Mouse (Mus musculus) liver, embryonic 15.5 days (tissue): ENCODE data around the gene Tmem189. TPM values are rescaled to one million over a fixed set of nuclear protein-coding genes. Genes with fewer than 3 reads are reported as not detected.

Experiments
- ATAC-seq: fragments of 200-750 bp; cut with Nextera tagmentation; 2 replicates; pipeline ENCODE4 v1.8.0; 2017; ENCODE audit warnings: moderate number of reproducible peaks, mild to moderate bottlenecking, moderate library complexity; ENCODE audit not compliant: insufficient read depth
- H3K27ac ChIP-seq: fragments of 300-500 bp; sonication (generic); replicated peaks from 2 replicates; pipeline ENCODE4 v1.5.1; 2015; ENCODE audit warnings: mild to moderate bottlenecking, inconsistent platforms
- H3K27me3 ChIP-seq: fragments of 300-500 bp; sonication (generic); 2 replicates; pipeline ENCODE4 v1.6.1; 2015; ENCODE audit warnings: mild to moderate bottlenecking, inconsistent platforms
- H3K36me3 ChIP-seq: fragments of 300-500 bp; sonication (generic); replicated peaks from 2 replicates; pipeline ENCODE4 v1.6.1; 2015; ENCODE audit warnings: moderate library complexity, mild to moderate bottlenecking, inconsistent platforms
- H3K4me1 ChIP-seq: fragments of 300-500 bp; sonication (generic); replicated peaks from 2 replicates; pipeline ENCODE4 v1.6.1; 2015; ENCODE audit warnings: inconsistent platforms
- H3K4me2 ChIP-seq: fragments of 300-500 bp; sonication (generic); 2 replicates; pipeline ENCODE4 v1.6.1; 2015; ENCODE audit warnings: moderate library complexity, mild to moderate bottlenecking, inconsistent platforms
- H3K4me3 ChIP-seq: fragments of 300-500 bp; sonication (generic); replicated peaks from 2 replicates; pipeline ENCODE4 v1.5.1; 2015; ENCODE audit warnings: mild to moderate bottlenecking, inconsistent platforms
- H3K9ac ChIP-seq: fragments of 300-500 bp; sonication (generic); 2 replicates; pipeline ENCODE4 v1.6.1; 2015; ENCODE audit warnings: moderate library complexity, mild to moderate bottlenecking, inconsistent platforms
- H3K9me3 ChIP-seq: fragments of 300-500 bp; sonication (generic); replicated peaks from 2 replicates; pipeline ENCODE4 v1.6.1; 2016; ENCODE audit warnings: inconsistent platforms
- WGBS: fragments of 180-500 bp; shearing (Covaris S2); methylation state at CpG from one replicate; pipeline ENCODE4 v1.1.7; 2015; ENCODE audit warnings: mixed read lengths; ENCODE audit not compliant: insufficient replicate concordance; 5-methylcytosine and 5-hydroxymethylcytosine counted together
- polyA plus RNA-seq: library from polyadenylated mRNA; unstranded; fragments of >200 nt; fragmentation: Nextera tagmentation; extraction: Ambion mirVana; gene quantifications from 2 replicates; pipeline ENCODE4 v1.2.1, GENCODE M21; 2015

Gene Tmem189
- polyA plus RNA-seq, 1 experiment from 2014 or later, result 17.4 TPM

DNA sequence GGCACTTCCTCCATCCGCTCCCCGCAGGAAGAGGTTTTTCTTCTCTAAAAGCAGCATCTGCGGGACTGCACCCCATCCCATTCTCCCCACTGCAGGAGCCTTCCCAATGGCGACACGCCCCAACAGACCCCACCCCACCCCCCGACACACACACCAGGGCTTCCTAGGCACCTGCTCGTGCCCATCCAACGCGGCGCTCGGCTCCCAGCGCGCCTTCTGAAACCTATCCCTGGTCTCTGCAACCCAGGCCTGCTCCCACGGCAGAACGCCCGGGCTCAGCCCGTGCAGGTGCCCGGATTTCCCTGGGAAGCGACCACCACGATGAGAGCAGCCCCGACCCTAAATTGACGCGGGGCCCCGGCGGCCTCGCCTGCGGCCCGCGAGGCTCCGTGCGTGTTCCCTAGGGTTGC, 58.4 kb downstream of the Tmem189 start:
- H3K36me3 ChIP-seq, result peaks cover 20% of the 10 kb centered on the region
- no peak for ATAC-seq
- WGBS, result under 1% methylated on average over 31 of the region's 31 CpGs
- peak overlapping the region; percentile 99 for H3K9ac ChIP-seq
- H3K27ac ChIP-seq, result peak overlapping the region; percentile 99
- H3K9me3 ChIP-seq, result no peaks in the 10 kb centered on the region
- peak overlapping the region; percentile 79 for H3K4me2 ChIP-seq
- H3K27me3 ChIP-seq, result no peaks in the 10 kb centered on the region
- peak overlapping the region; percentile 94 for H3K4me3 ChIP-seq
- peaks cover 89% of the 10 kb centered on the region for H3K4me1 ChIP-seq

DNA sequence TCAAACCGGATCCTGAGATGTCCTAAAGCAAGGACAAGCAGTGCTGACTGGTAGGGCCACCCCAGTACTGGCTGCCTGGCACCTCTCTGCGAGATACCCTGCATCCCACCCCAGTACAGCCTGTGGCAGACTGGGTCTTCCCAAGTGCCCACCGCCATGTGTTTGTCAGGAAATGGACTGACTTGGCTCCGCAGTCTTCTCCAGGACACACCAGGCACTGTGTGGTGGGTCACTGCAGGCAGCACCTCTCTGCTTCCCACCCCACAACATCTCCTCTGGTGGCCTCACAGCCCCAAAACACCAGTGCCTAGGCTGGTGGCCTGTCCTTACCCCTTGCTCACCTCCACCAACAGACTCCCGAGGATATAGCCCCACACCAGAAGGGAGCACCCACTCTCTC, 59.2 kb downstream of the Tmem189 start:
- Histone ChIP-seq H3K27me3 (no peaks in the 10 kb centered on the region), H3K36me3 (peaks cover 26% of the 10 kb centered on the region), H3K4me1 (peaks cover 89% of the 10 kb centered on the region), H3K9me3 (no peaks in the 10 kb centered on the region), H3K27ac (peak overlapping the region; percentile 99), H3K9ac (peak overlapping the region; percentile 99), H3K4me3 (peak overlapping the region; percentile 94), H3K4me2 (peak overlapping the region; percentile 79)
- no peak for ATAC-seq
- 46% methylated on average over 5 of the region's 5 CpGs for WGBS

DNA sequence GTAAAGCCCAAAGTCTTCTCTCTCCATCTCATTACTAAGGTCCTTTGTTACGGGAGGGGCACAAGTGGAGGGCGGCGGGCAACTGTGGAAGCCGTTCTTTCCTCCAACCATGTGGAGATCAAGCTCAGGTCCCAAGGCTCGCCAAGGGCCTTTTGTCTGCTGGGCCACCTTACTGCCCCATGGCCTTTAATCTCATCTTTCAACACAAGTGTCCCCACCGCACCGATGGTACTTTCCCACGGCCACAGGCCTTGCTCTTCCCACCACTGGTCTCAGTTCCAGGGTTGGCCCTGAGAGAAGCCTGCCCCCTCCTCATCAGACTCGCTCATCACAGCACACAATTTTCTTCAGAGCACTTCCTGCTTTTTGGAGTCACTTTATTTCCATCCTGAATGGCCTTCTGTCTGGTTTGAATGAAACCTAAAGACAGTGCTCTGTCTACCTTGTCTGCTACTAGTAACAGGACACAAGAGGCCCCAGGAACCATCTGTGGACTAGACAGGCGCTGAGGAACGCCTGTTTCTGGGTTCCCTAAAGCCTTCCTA, 59.9 kb downstream of the Tmem189 start:
- no peaks in the 10 kb centered on the region for H3K27me3 ChIP-seq
- H3K4me3 ChIP-seq, result peak overlapping the region; percentile 94
- peak overlapping the region; percentile 99 for H3K9ac ChIP-seq
- H3K36me3 ChIP-seq, result peaks cover 33% of the 10 kb centered on the region
- H3K4me1 ChIP-seq, result peaks cover 89% of the 10 kb centered on the region
- no peaks in the 10 kb centered on the region for H3K9me3 ChIP-seq
- H3K4me2 ChIP-seq, result peak overlapping the region; percentile 79
- WGBS, result 54% methylated on average over 11 of the region's 11 CpGs
- ATAC-seq, result no peak
- H3K27ac ChIP-seq, result peak overlapping the region; percentile 99

GRCm38 (mm10) chr2:167628872-167629271, 60.8 kb downstream of the Tmem189 start:
- Histone ChIP-seq H3K9me3 (no peaks in the 10 kb centered on the region), H3K4me1 (peaks cover 85% of the 10 kb centered on the region), H3K4me2 (peak overlapping the region; percentile 79), H3K36me3 (peaks cover 37% of the 10 kb centered on the region), H3K27ac (peak overlapping the region; percentile 99), H3K9ac (peak overlapping the region; percentile 99), H3K4me3 (peak overlapping the region; percentile 94), H3K27me3 (no peaks in the 10 kb centered on the region)
- ATAC-seq, result peak; percentile 88
- 10% methylated on average over 4 of the region's 4 CpGs for WGBS

GRCm38 (mm10) chr2:167627019-167627418, 62.6 kb downstream of the Tmem189 start:
- Histone ChIP-seq H3K36me3 (peaks cover 54% of the 10 kb centered on the region), H3K27ac (peak overlapping the region; percentile 99), H3K4me1 (peaks cover 84% of the 10 kb centered on the region), H3K27me3 (no peaks in the 10 kb centered on the region), H3K4me3 (peak overlapping the region; percentile 94), H3K9me3 (no peaks in the 10 kb centered on the region), H3K9ac (peak overlapping the region; percentile 99), H3K4me2 (peak overlapping the region; percentile 79)
- ATAC-seq, result no peak
- 66% methylated on average over 7 of the region's 7 CpGs for WGBS

DNA sequence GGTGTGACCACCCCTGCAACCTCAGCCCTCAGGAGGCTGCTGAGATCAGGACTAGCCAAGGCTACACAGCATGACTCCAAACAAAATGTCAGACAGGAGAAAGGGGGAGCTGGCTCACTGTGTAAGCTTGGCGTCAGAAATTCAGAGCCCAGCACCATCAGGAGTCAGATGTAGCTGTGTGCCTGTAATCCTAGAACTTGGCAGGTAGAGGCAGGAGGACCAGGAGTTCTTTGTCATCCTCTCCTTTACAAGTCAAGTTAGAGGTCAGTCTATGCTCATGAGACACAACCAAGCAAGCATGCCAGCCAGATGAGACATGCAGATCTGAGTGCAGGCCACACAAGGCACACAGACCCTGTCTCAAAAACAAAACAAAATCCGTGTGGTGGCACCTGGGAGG, 64.0 kb downstream of the Tmem189 start:
- Histone ChIP-seq H3K4me2 (peak overlapping the region; percentile 18), H3K27me3 (no peaks in the 10 kb centered on the region), H3K4me1 (peaks cover 94% of the 10 kb centered on the region), H3K9me3 (no peaks in the 10 kb centered on the region), H3K27ac (peak overlapping the region; percentile 99), H3K36me3 (peaks cover 65% of the 10 kb centered on the region), H3K9ac (peak overlapping the region; percentile 43), H3K4me3 (no peak overlapping the region)
- no peak for ATAC-seq
- 56% methylated on average over 2 of the region's 2 CpGs for WGBS

GRCm38 (mm10) chr2:167624368-167625075, 65.1 kb downstream of the Tmem189 start:
- peak overlapping the region; percentile 38 for H3K27ac ChIP-seq
- no peak overlapping the region for H3K4me3 ChIP-seq
- no peaks in the 10 kb centered on the region for H3K27me3 ChIP-seq
- H3K36me3 ChIP-seq, result peaks cover 68% of the 10 kb centered on the region
- WGBS, result 86% methylated on average over 6 of the region's 6 CpGs
- no peaks in the 10 kb centered on the region for H3K9me3 ChIP-seq
- no peak overlapping the region for H3K4me2 ChIP-seq
- no peak for ATAC-seq
- H3K9ac ChIP-seq, result no peak overlapping the region
- H3K4me1 ChIP-seq, result peaks cover 89% of the 10 kb centered on the region

GRCm38 (mm10) chr2:167622965-167623364, 66.7 kb downstream of the Tmem189 start:
- no peaks in the 10 kb centered on the region for H3K9me3 ChIP-seq
- peak overlapping the region; percentile 2; the same call in 1 of the 2 replicates for H3K4me2 ChIP-seq
- no peak for ATAC-seq
- peaks cover 77% of the 10 kb centered on the region for H3K36me3 ChIP-seq
- no peak overlapping the region for H3K9ac ChIP-seq
- WGBS, result 56% methylated on average over 5 of the region's 5 CpGs
- H3K4me3 ChIP-seq, result no peak overlapping the region
- H3K27me3 ChIP-seq, result no peaks in the 10 kb centered on the region
- H3K27ac ChIP-seq, result peak overlapping the region; percentile 74
- peaks cover 85% of the 10 kb centered on the region for H3K4me1 ChIP-seq

DNA sequence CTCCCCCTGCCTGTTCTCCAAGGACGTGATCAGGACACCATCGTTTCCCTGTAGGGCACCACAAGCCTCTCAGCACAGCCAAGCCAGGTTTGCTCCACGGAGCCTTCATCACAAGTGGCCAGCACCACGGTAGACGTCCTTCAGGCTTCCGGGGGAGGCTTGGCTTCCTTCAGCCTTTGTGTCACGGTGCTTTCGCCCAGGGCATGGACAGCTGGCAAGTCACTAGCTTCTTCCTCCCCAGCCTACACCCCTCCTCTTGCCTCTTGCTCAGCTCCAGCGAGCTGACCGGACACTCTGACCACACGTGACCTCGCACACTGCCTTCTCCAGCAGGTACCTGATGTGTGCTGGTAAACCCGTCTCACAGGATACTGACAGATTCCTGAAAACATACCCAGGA, 67.3 kb downstream of the Tmem189 start:
- Histone ChIP-seq H3K4me3 (no peak overlapping the region), H3K4me1 (peaks cover 80% of the 10 kb centered on the region), H3K36me3 (peaks cover 77% of the 10 kb centered on the region), H3K9me3 (no peaks in the 10 kb centered on the region), H3K27ac (peak overlapping the region; percentile 74), H3K27me3 (no peaks in the 10 kb centered on the region), H3K4me2 (peak overlapping the region; percentile 1; the same call in 1 of the 2 replicates), H3K9ac (no peak overlapping the region)
- no peak for ATAC-seq
- WGBS, result 84% methylated on average over 13 of the region's 13 CpGs

DNA sequence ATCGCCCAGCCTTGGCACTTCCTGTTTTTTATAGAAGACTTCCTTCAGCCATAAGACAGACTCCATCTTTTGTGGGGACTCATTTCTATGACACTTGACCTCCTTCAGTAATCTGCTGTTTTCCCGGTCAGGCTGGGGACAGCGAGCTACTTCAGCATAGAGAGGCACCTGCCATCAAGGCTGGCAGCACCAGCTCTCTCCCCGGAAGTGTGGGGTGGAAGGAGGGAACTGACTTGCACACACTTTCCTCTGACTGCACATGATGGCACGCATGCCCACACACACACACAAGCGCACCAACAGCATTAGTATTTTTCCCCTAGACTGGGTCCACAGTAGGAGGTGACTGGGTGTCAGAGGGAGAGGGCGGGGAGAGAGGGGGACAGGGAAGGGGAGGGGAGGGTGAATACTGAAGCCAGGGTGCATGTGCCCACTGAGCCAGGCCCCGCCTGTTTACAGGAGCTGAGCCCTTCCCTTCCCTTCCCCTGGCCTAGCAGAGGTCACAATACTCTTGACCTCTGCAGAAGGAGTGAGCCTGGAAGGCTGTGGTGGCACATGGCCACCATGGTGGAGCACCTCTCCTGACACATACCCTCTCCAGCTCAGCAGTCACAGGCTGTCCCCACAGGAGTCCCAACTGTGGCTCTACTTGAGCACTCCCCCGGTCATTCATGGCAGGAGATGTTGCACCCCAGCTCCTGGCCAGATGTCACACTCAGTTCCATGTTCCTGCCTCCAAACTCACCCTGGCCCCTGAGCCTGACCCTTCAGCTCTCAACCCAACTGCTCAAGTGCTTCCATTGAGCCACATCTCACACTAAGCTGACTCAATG, 68.2 kb downstream of the Tmem189 start:
- no peak overlapping the region for H3K9ac ChIP-seq
- H3K27ac ChIP-seq, result peak overlapping the region; percentile 74
- WGBS, result 73% methylated on average over 9 of the region's 9 CpGs

GRCm38 (mm10) chr2:167617472-167617871, 72.2 kb downstream of the Tmem189 start:
- peaks cover 5% of the 10 kb centered on the region; the same call in 1 of the 2 replicates for H3K9me3 ChIP-seq
- H3K4me3 ChIP-seq, result no peak overlapping the region
- 73% methylated on average over 4 of the region's 4 CpGs for WGBS
- ATAC-seq, result no peak
- H3K36me3 ChIP-seq, result peaks cover 88% of the 10 kb centered on the region
- no peak overlapping the region for H3K4me2 ChIP-seq
- no peak overlapping the region for H3K27ac ChIP-seq
- H3K4me1 ChIP-seq, result peaks cover 44% of the 10 kb centered on the region
- no peak overlapping the region for H3K9ac ChIP-seq
- no peaks in the 10 kb centered on the region for H3K27me3 ChIP-seq

More for the DNA sequence above, 68.2 kb downstream of the Tmem189 start:
- no peak for ATAC-seq
- Histone ChIP-seq H3K4me2 (no peak overlapping the region), H3K9me3 (no peaks in the 10 kb centered on the region), H3K4me1 (peaks cover 71% of the 10 kb centered on the region), H3K27me3 (no peaks in the 10 kb centered on the region), H3K36me3 (peaks cover 77% of the 10 kb centered on the region), H3K4me3 (no peak overlapping the region)
